Comparison of ENCODE assay signal across 8 mouse cellular contexts in the genomic region with DNA sequence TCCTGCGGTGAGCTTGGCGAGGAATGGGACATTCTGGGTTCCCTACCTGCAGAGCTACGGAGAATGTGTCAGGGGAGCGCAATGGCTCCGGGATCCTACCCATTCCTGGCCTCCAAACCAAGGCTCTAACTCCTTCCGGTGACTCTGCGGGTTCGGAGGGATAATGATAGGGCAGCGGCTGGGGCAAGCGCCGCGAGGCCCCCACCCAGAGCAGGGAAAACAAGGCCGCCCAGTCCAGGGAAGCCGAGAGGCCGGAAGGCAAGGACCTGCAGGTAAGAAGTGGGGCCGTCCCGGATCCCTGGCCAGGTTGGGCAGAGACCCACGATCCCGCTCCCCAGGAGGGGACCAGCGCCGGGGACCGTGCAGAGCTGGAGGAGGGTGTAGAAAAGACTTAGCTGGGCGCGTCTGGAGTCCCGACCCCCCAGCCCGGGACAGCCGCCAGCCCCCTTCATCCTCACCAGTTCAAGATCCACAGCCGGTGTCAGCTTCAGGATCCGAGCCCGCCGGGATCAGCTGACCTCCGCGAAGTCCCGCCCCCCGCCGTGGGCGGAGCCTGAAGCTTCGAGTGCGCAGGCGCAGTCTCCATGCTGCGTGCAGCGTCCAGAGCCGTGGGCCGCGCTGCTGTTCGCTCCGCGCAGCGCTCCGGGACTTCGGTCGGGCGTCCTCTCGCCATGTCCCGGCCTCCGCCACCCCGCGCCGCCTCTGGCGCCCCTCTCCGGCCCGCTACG. TPM values are rescaled to one million over a fixed set of nuclear protein-coding genes. Genes with fewer than 3 reads are reported as not detected.
DNase-seq lines count a peak whose midpoint lies in the region; ATAC-seq and TF ChIP-seq lines count a peak whose summit lies in the region.

Gene Pqlc2, minus strand, starts transcription at position 538 of the 728 bp plus-strand sequence.
Gene Akr7a5, plus strand, starts transcription at position 574 of the 728 bp plus-strand sequence.

- H3K4me3 ChIP-seq in forebrain, embryonic 10.5 days: peak within 1 kb of the TSS; percentile 95
- H3K4me3 ChIP-seq in heart, embryonic 15.5 days: peak within 1 kb of the TSS; percentile 72
- H3K4me3 ChIP-seq in liver, embryonic 14.5 days (ENCODE audit: insufficient read depth in 1 of 2, low read depth in 2 of 2, low read length in 2 of 2): peak within 1 kb of the TSS; percentile 76 to 86
- peak within 1 kb of the TSS; percentile 85 for H3K4me3 ChIP-seq in neural tube, embryonic 11.5 days (ENCODE audit: low read depth, low read length)
- H3K4me3 ChIP-seq in stomach, postnatal 0 days (ENCODE audit: low read depth, low read length): peak within 1 kb of the TSS; percentile 85

- H3K27me3 ChIP-seq in forebrain, embryonic 10.5 days (ENCODE audit: poor library complexity, severe bottlenecking): peaks cover 20% of the 10 kb centered on the region
- no peaks in the 10 kb centered on the region for H3K27me3 ChIP-seq in heart, embryonic 15.5 days
- no peaks in the 10 kb centered on the region for H3K27me3 ChIP-seq in liver, embryonic 14.5 days (ENCODE audit: control insufficient read depth, insufficient read depth, low read length)
- H3K27me3 ChIP-seq in neural tube, embryonic 11.5 days (ENCODE audit: control insufficient read depth, insufficient read depth, low read length): 0 out of 2 replicates have a peak, but pooled peaks cover 2% of the 10 kb centered on the region
- no peaks in the 10 kb centered on the region for H3K27me3 ChIP-seq in stomach, postnatal 0 days (ENCODE audit: control insufficient read depth, insufficient read depth, low read length)

- peak; percentile 95 to 99 for DNase-seq in CD8-positive naive resting alpha-beta T cell, adult 2 months (ENCODE audit: low read depth in 2 of 2, low spot score in 2 of 2)
- DNase-seq in c-Kit-positive CD71-negative TER-119-negative erythroid progenitor cells, embryonic 14.5 days (ENCODE audit: low read depth): peak; percentile 85
- DNase-seq in forebrain, embryonic 10.5 days (ENCODE audit: extremely low spot score, low spot score): peak; percentile 96
- peak; percentile 97 to 99 for DNase-seq in kidney, postnatal 25 days
- DNase-seq in liver, embryonic 14.5 days (ENCODE audit: low read depth in 3 of 3, low spot score in 3 of 3): peak; percentile 82 to 85 (median 84)
- DNase-seq in neural tube, embryonic 11.5 days (ENCODE audit: low spot score): peak; percentile 97
- peak; percentile 97 for DNase-seq in stomach, postnatal 0 days (ENCODE audit: low spot score)

- peak within 1 kb of the TSS; percentile 98 for H3K4me2 ChIP-seq in heart, embryonic 15.5 days
- peak within 1 kb of the TSS; percentile 99 for H3K4me2 ChIP-seq in liver, embryonic 14.5 days (ENCODE audit: low read depth)
- H3K4me2 ChIP-seq in neural tube, embryonic 11.5 days (ENCODE audit: low read depth): peak within 1 kb of the TSS; percentile 98
- H3K4me2 ChIP-seq in stomach, postnatal 0 days (replicated peaks; ENCODE audit: low read depth): peak within 1 kb of the TSS; percentile 99

- H3K36me3 ChIP-seq in forebrain, embryonic 10.5 days (replicated peaks): peaks cover 26% of the 10 kb centered on the region
- peaks cover 10% of the 10 kb centered on the region; the same call in 1 of the 2 replicates for H3K36me3 ChIP-seq in heart, embryonic 15.5 days
- no peaks in the 10 kb centered on the region for H3K36me3 ChIP-seq in liver, embryonic 14.5 days (replicated peaks; ENCODE audit: control insufficient read depth, insufficient read depth, low read depth)
- peaks cover 3% of the 10 kb centered on the region; the same call in 1 of the 2 replicates for H3K36me3 ChIP-seq in neural tube, embryonic 11.5 days (ENCODE audit: control insufficient read depth, insufficient read depth, low read length)
- peaks cover 4% of the 10 kb centered on the region; the same call in 1 of the 2 replicates for H3K36me3 ChIP-seq in stomach, postnatal 0 days (ENCODE audit: control insufficient read depth, insufficient read depth, low read length)

- H3K9me3 ChIP-seq in forebrain, embryonic 10.5 days: no peaks in the 10 kb centered on the region
- no peaks in the 10 kb centered on the region for H3K9me3 ChIP-seq in heart, embryonic 15.5 days (replicated peaks)
- H3K9me3 ChIP-seq in liver, embryonic 14.5 days (ENCODE audit: control insufficient read depth, low read length): no peaks in the 10 kb centered on the region
- H3K9me3 ChIP-seq in neural tube, embryonic 11.5 days (ENCODE audit: control insufficient read depth, low read length): no peaks in the 10 kb centered on the region
- no peaks in the 10 kb centered on the region for H3K9me3 ChIP-seq in stomach, postnatal 0 days (ENCODE audit: control insufficient read depth, low read length)

- no peak for TF ChIP-seq CTCF in liver, embryonic 14.5 days (IDR thresholded peaks at IDR 0.05; ENCODE audit: low read depth)
- TF ChIP-seq CTCF in stomach, postnatal 0 days (IDR thresholded peaks at IDR 0.05; ENCODE audit: low read depth): peak; percentile 35; the same call in 1 of the 2 replicates

- H3K4me1 ChIP-seq in forebrain, embryonic 10.5 days: peaks cover 34% of the 10 kb centered on the region
- H3K4me1 ChIP-seq in heart, embryonic 15.5 days (replicated peaks): peaks cover 21% of the 10 kb centered on the region
- peaks cover 4 to 10% of the 10 kb centered on the region in 2 experiments; a peak in 3 of 4 replicates for H3K4me1 ChIP-seq in liver, embryonic 14.5 days (replicated peaks; ENCODE audit: control insufficient read depth in 2 of 2, insufficient read depth in 2 of 2, low read length in 1 of 2)
- H3K4me1 ChIP-seq in neural tube, embryonic 11.5 days (ENCODE audit: control insufficient read depth, insufficient read depth, low read length): peaks cover 5% of the 10 kb centered on the region; the same call in 1 of the 2 replicates
- H3K4me1 ChIP-seq in stomach, postnatal 0 days (replicated peaks; ENCODE audit: control insufficient read depth, insufficient read depth): peaks cover 5% of the 10 kb centered on the region; the same call in 1 of the 2 replicates

- WGBS in forebrain, embryonic 10.5 days: under 1% methylated on average over 63 of the region's 63 CpGs
- WGBS in heart, embryonic 15.5 days: under 1% methylated on average over 56 of the region's 63 CpGs
- under 1% methylated on average over 63 of the region's 63 CpGs for WGBS in liver, embryonic 14.5 days (ENCODE audit: insufficient replicate concordance)
- WGBS in neural tube, embryonic 11.5 days: under 1% methylated on average over 61 of the region's 63 CpGs
- 2% methylated on average over 53 of the region's 63 CpGs for WGBS in stomach, postnatal 0 days

- ATAC-seq in heart, embryonic 15.5 days (replicated peaks; ENCODE audit: insufficient number of reproducible peaks, insufficient read depth, low FRiP score, low read depth): peak; percentile 94
- peak; percentile 88 for ATAC-seq in liver, embryonic 14.5 days (ENCODE audit: insufficient read depth)
- peak; percentile 84 for ATAC-seq in neural tube, embryonic 11.5 days (ENCODE audit: insufficient read depth, low FRiP score, low TSS enrichment)
- peak; percentile 84 for ATAC-seq in stomach, postnatal 0 days (ENCODE audit: low FRiP score, low TSS enrichment)

- H3K9ac ChIP-seq in heart, embryonic 15.5 days: peak within 1 kb of the TSS; percentile 83
- peak within 1 kb of the TSS; percentile 77 for H3K9ac ChIP-seq in liver, embryonic 14.5 days (replicated peaks)
- H3K9ac ChIP-seq in neural tube, embryonic 11.5 days (ENCODE audit: low read length): peak within 1 kb of the TSS; percentile 88
- peak within 1 kb of the TSS; percentile 82 for H3K9ac ChIP-seq in stomach, postnatal 0 days (ENCODE audit: low read length)

- TF ChIP-seq EP300 in liver, embryonic 14.5 days (IDR thresholded peaks at IDR 0.05; ENCODE audit: low read depth): no peak
- TF ChIP-seq EP300 in stomach, postnatal 0 days (optimal IDR thresholded peaks at IDR 0.05): no peak

- peak within 1 kb of the TSS; percentile 93 for H3K27ac ChIP-seq in forebrain, embryonic 10.5 days
- H3K27ac ChIP-seq in heart, embryonic 15.5 days: peak within 1 kb of the TSS; percentile 65
- no peak within 1 kb of the TSS; the same call in 1 of the 2 replicates for H3K27ac ChIP-seq in liver, embryonic 14.5 days
- H3K27ac ChIP-seq in neural tube, embryonic 11.5 days (ENCODE audit: low read depth, low read length): no peak within 1 kb of the TSS
- H3K27ac ChIP-seq in stomach, postnatal 0 days (replicated peaks): peak within 1 kb of the TSS; percentile 87

RNA-seq across cellular contexts. Expression of gene Pqlc2, which starts in this region (rescaled TPM):
- polyA plus RNA-seq in forebrain, embryonic 10.5 days (2016; fragmentation: Nextera tagmentation; extraction: Ambion mirVana): 13.6 and 14.7 TPM in 2 replicates
- 6.8 and 9.6 TPM in 2 replicates for polyA plus RNA-seq in heart, embryonic 15.5 days (2015; fragmentation: Nextera tagmentation; extraction: Ambion mirVana)
- 7.9 and 8.1 TPM in 2 replicates for polyA plus RNA-seq in liver, embryonic 14.5 days (2012; rRNA removed)
- polyA plus RNA-seq in liver, embryonic 14.5 days (2014; fragmentation: Nextera tagmentation; extraction: Ambion mirVana): 8.6 and 9.7 TPM in 2 replicates
- polyA plus RNA-seq in neural tube, embryonic 11.5 days (2014; fragmentation: Nextera tagmentation; extraction: Ambion mirVana): 12.8 and 13.2 TPM in 2 replicates
- polyA plus RNA-seq in stomach, postnatal 0 days (2015; fragmentation: Nextera tagmentation; extraction: Ambion mirVana): 20.9 and 22.2 TPM in 2 replicates

RNA-seq across cellular contexts. Expression of gene Akr7a5, which starts in this region (rescaled TPM):
- 117 and 120 TPM in 2 replicates for polyA plus RNA-seq in forebrain, embryonic 10.5 days (2016; fragmentation: Nextera tagmentation; extraction: Ambion mirVana)
- 58.1 and 76.7 TPM in 2 replicates for polyA plus RNA-seq in heart, embryonic 15.5 days (2015; fragmentation: Nextera tagmentation; extraction: Ambion mirVana)
- polyA plus RNA-seq in liver, embryonic 14.5 days (2012; rRNA removed): 8.3 and 9.8 TPM in 2 replicates
- polyA plus RNA-seq in liver, embryonic 14.5 days (2014; fragmentation: Nextera tagmentation; extraction: Ambion mirVana): 28.4 and 34.2 TPM in 2 replicates
- polyA plus RNA-seq in neural tube, embryonic 11.5 days (2014; fragmentation: Nextera tagmentation; extraction: Ambion mirVana): 73.1 and 73.8 TPM in 2 replicates
- 73.2 and 73.8 TPM in 2 replicates for polyA plus RNA-seq in stomach, postnatal 0 days (2015; fragmentation: Nextera tagmentation; extraction: Ambion mirVana)

Comparison
In these comparisons a context has a peak if more than half of its experiments do, and no peak if none do; other contexts are left out.
1. H3K27ac ChIP-seq: peak in forebrain, embryonic 10.5 days (single experiment), heart, embryonic 15.5 days (single experiment) and stomach, postnatal 0 days (single experiment); none in liver, embryonic 14.5 days (single experiment) and neural tube, embryonic 11.5 days (single experiment).
2. Peak in every context shown above with its lines, with median percentiles within 50 percentile points of each other: DNase-seq, H3K4me3 ChIP-seq, ATAC-seq, H3K4me2 ChIP-seq and H3K9ac ChIP-seq.